Mouse (Mus musculus): ENCODE results near the gene Ankrd42. TPM values are rescaled to one million over a fixed set of nuclear protein-coding genes. Genes with fewer than 3 reads are reported as not detected.
A peak's percentile ranks its signal among the peaks of the same experiment; 100 is the strongest.

The Ankrd42 gene
- polyA plus RNA-seq, 1 experiment = 140 TPM

GRCm38 (mm10) chr7:92658050-92658449 lies 21.1 kb upstream of the Ankrd42 start:
- TF ChIP-seq CTCF (IDR thresholded peaks at IDR 0.05; ENCODE audit: control insufficient read depth, insufficient read depth, insufficient replicate concordance, low read depth, low read length) = no peak
- TF ChIP-seq POLR2A (IDR thresholded peaks at IDR 0.05; ENCODE audit: control insufficient read depth, low read depth, low read length) = no peak
- Histone ChIP-seq H3K27ac (ENCODE audit: control insufficient read depth, insufficient read depth, low read depth, low read length) (no peak overlapping the region), H3K4me3 (ENCODE audit: control insufficient read depth, low read depth, low read length) (no peak overlapping the region), H3K36me3 (ENCODE audit: control insufficient read depth, insufficient read depth, low read length) (peaks cover 3% of the 10 kb centered on the region), H3K27me3 (ENCODE audit: control insufficient read depth, insufficient read depth, low read length) (no peaks in the 10 kb centered on the region), H3K4me1 (ENCODE audit: control insufficient read depth, insufficient read depth, low read length) (no peaks in the 10 kb centered on the region)

GRCm38 (mm10) chr7:92656386-92656785 lies 19.4 kb upstream of the Ankrd42 start:
- Histone ChIP-seq H3K4me1 (ENCODE audit: control insufficient read depth, insufficient read depth, low read length) (no peaks in the 10 kb centered on the region), H3K27me3 (ENCODE audit: control insufficient read depth, insufficient read depth, low read length) (no peaks in the 10 kb centered on the region), H3K27ac (ENCODE audit: control insufficient read depth, insufficient read depth, low read depth, low read length) (no peak overlapping the region; the same call in 1 of the 2 replicates), H3K4me3 (ENCODE audit: control insufficient read depth, low read depth, low read length) (no peak overlapping the region), H3K36me3 (ENCODE audit: control insufficient read depth, insufficient read depth, low read length) (peaks cover 3% of the 10 kb centered on the region)
- TF ChIP-seq POLR2A (IDR thresholded peaks at IDR 0.05; ENCODE audit: control insufficient read depth, low read depth, low read length) (no peak), CTCF (IDR thresholded peaks at IDR 0.05; ENCODE audit: control insufficient read depth, insufficient read depth, insufficient replicate concordance, low read depth, low read length) (no peak)

GRCm38 (mm10) chr7:92653329-92653728 lies 16.4 kb upstream of the Ankrd42 start:
- Histone ChIP-seq H3K27ac (ENCODE audit: control insufficient read depth, insufficient read depth, low read depth, low read length) (no peak overlapping the region), H3K36me3 (ENCODE audit: control insufficient read depth, insufficient read depth, low read length) (peaks cover 1% of the 10 kb centered on the region), H3K4me3 (ENCODE audit: control insufficient read depth, low read depth, low read length) (no peak overlapping the region), H3K27me3 (ENCODE audit: control insufficient read depth, insufficient read depth, low read length) (no peaks in the 10 kb centered on the region), H3K4me1 (ENCODE audit: control insufficient read depth, insufficient read depth, low read length) (no peaks in the 10 kb centered on the region)
- TF ChIP-seq POLR2A (IDR thresholded peaks at IDR 0.05; ENCODE audit: control insufficient read depth, low read depth, low read length) (no peak), CTCF (IDR thresholded peaks at IDR 0.05; ENCODE audit: control insufficient read depth, insufficient read depth, insufficient replicate concordance, low read depth, low read length) (no peak)

- no peaks in the 10 kb centered on the region for H3K27me3 ChIP-seq (ENCODE audit: control insufficient read depth, insufficient read depth, low read length)
- no peak for TF ChIP-seq CTCF (IDR thresholded peaks at IDR 0.05; ENCODE audit: control insufficient read depth, insufficient read depth, insufficient replicate concordance, low read depth, low read length)
- no peak for TF ChIP-seq POLR2A (IDR thresholded peaks at IDR 0.05; ENCODE audit: control insufficient read depth, low read depth, low read length)
- no peak overlapping the region for H3K4me3 ChIP-seq (ENCODE audit: control insufficient read depth, low read depth, low read length)
- no peaks in the 10 kb centered on the region for H3K36me3 ChIP-seq (ENCODE audit: control insufficient read depth, insufficient read depth, low read length)
- H3K4me1 ChIP-seq (ENCODE audit: control insufficient read depth, insufficient read depth, low read length) = no peaks in the 10 kb centered on the region
- no peak overlapping the region for H3K27ac ChIP-seq (ENCODE audit: control insufficient read depth, insufficient read depth, low read depth, low read length)
These were observed 10.8 kb upstream of the Ankrd42 start for GRCm38 (mm10) chr7:92647790-92648189.

- Histone ChIP-seq H3K4me1 (ENCODE audit: control insufficient read depth, insufficient read depth, low read length) (no peaks in the 10 kb centered on the region), H3K36me3 (ENCODE audit: control insufficient read depth, insufficient read depth, low read length) (no peaks in the 10 kb centered on the region), H3K4me3 (ENCODE audit: control insufficient read depth, low read depth, low read length) (no peak overlapping the region), H3K27ac (ENCODE audit: control insufficient read depth, insufficient read depth, low read depth, low read length) (no peak overlapping the region), H3K27me3 (ENCODE audit: control insufficient read depth, insufficient read depth, low read length) (no peaks in the 10 kb centered on the region)
- no peak for TF ChIP-seq CTCF (IDR thresholded peaks at IDR 0.05; ENCODE audit: control insufficient read depth, insufficient read depth, insufficient replicate concordance, low read depth, low read length)
- no peak for TF ChIP-seq POLR2A (IDR thresholded peaks at IDR 0.05; ENCODE audit: control insufficient read depth, low read depth, low read length)
These were observed 5.4 kb upstream of the Ankrd42 start for GRCm38 (mm10) chr7:92642358-92642757.

- H3K36me3 ChIP-seq (ENCODE audit: control insufficient read depth, insufficient read depth, low read length) = no peaks in the 10 kb centered on the region; the same call in 1 of the 2 replicates
- TF ChIP-seq CTCF (IDR thresholded peaks at IDR 0.05; ENCODE audit: control insufficient read depth, insufficient read depth, insufficient replicate concordance, low read depth, low read length) (no peak), POLR2A (IDR thresholded peaks at IDR 0.05; ENCODE audit: control insufficient read depth, low read depth, low read length) (no peak)
- H3K4me3 ChIP-seq (ENCODE audit: control insufficient read depth, low read depth, low read length) = no peak overlapping the region
- no peaks in the 10 kb centered on the region for H3K27me3 ChIP-seq (ENCODE audit: control insufficient read depth, insufficient read depth, low read length)
- H3K27ac ChIP-seq (ENCODE audit: control insufficient read depth, insufficient read depth, low read depth, low read length) = no peak overlapping the region
- peaks cover 2% of the 10 kb centered on the region for H3K4me1 ChIP-seq (ENCODE audit: control insufficient read depth, insufficient read depth, low read length)
These were observed 1.1 kb upstream of the Ankrd42 start for GRCm38 (mm10) chr7:92638050-92638449.

GRCm38 (mm10) chr7:92636295-92637011 lies 489 bp downstream of the Ankrd42 start:
- no peaks in the 10 kb centered on the region for H3K27me3 ChIP-seq (ENCODE audit: control insufficient read depth, insufficient read depth, low read length)
- H3K36me3 ChIP-seq (ENCODE audit: control insufficient read depth, insufficient read depth, low read length) = no peaks in the 10 kb centered on the region; the same call in 1 of the 2 replicates
- peak overlapping the region; percentile 90 for H3K27ac ChIP-seq (ENCODE audit: control insufficient read depth, insufficient read depth, low read depth, low read length)
- no peak for TF ChIP-seq POLR2A (IDR thresholded peaks at IDR 0.05; ENCODE audit: control insufficient read depth, low read depth, low read length)
- TF ChIP-seq CTCF (IDR thresholded peaks at IDR 0.05; ENCODE audit: control insufficient read depth, insufficient read depth, insufficient replicate concordance, low read depth, low read length) = no peak
- peak overlapping the region; percentile 96 for H3K4me3 ChIP-seq (ENCODE audit: control insufficient read depth, low read depth, low read length)
- H3K4me1 ChIP-seq (ENCODE audit: control insufficient read depth, insufficient read depth, low read length) = peaks cover 2% of the 10 kb centered on the region
